Mouse (Mus musculus) kidney, adult 2 months (tissue): ENCODE data around the gene Slit3.

Source experiments
- CTCF ChIP-seq: fragments of 200-500 bp; conservative IDR thresholded peaks from 2 replicates; pipeline ENCODE4 v1.5.1; 2011; ENCODE audit warnings: low read depth, mild to moderate bottlenecking, control low read depth, low read length, moderate library complexity, mixed read lengths; ENCODE audit not compliant: insufficient read depth, insufficient read length
- POLR2A ChIP-seq: fragments of 200-500 bp; IDR thresholded peaks from one replicate; pipeline ENCODE4 v1.6.1; 2011; ENCODE audit warnings: low read depth, low read length, control low read depth

DNA sequence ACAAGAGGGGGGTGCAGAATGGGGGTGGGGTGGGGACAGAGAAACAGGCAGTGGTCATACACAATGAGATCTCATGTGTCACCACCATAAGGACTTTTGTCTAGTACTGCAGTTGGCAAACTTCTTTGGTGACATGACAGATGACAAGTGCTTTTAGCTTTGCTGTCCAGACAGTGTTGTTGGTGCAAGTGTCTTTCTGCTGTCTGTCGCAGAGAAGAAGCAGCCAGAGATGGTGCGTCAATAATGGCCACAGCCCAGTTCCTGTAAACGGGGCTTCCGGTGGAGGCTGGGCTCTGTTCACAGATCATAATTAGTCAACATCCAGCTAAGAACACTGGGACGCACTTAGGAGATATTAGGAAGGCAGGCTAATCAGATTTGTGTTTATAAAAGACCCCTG, 349.8 kb downstream of the Slit3 start:
- TF ChIP-seq CTCF (no peak), POLR2A (no peak)
